Mouse (Mus musculus) leukemia stem cell, adult 10-12 weeks (primary cell): ENCODE measurements around the gene Zfp652. TPM values are rescaled to one million over a fixed set of nuclear protein-coding genes. Genes with fewer than 3 reads are reported as not detected.

Experiments
- polyA plus RNA-seq: library from polyadenylated mRNA; stranded (reverse); fragments of >175 nt; gene quantifications from 2 replicates; pipeline ENCODE4 v1.2.3, GENCODE M21; 2012; ENCODE audit warnings: low replicate concordance

Gene Zfp652
- 70.4 and 75.2 TPM in 2 replicates for polyA plus RNA-seq

GRCm38 (mm10) chr11:95712563-95713224, at the start of gene Zfp652:
Gene Zfp652, plus strand, starts transcription at chr11:95712673.

GRCm38 (mm10) chr11:95666529-95667149, 45.8 kb upstream of the Zfp652 start, which contains the start of gene Phb:
Gene Phb, plus strand, starts transcription at chr11:95666957.

GRCm38 (mm10) chr11:95723287-95723686, 10.8 kb downstream of the Zfp652 start, which contains the start of gene B130006D01Rik:
Gene B130006D01Rik, plus strand, starts transcription at chr11:95723587.

GRCm38 (mm10) chr11:95824071-95824876, 111.8 kb downstream of the Zfp652 start, which contains the start of gene Phospho1:
Gene Phospho1, plus strand, starts transcription at chr11:95824499.

GRCm38 (mm10) chr11:95837059-95837458, 124.6 kb downstream of the Zfp652 start, which contains the start of gene Gngt2:
Gene Gngt2, plus strand, starts transcription at chr11:95837216.

GRCm38 (mm10) chr11:95842074-95842681, 129.7 kb downstream of the Zfp652 start, which contains the start of gene Abi3:
Gene Abi3, minus strand, starts transcription at chr11:95842476.

Other genes starting within 250 kb of the Zfp652 start
- 0.08 TPM in 1 of 2 replicates, not detected in the other for gene Nxph3, start 198.1 kb upstream of the Zfp652 start, polyA plus RNA-seq
- gene Ngfr, start 124.9 kb upstream of the Zfp652 start, polyA plus RNA-seq = 0.24 and 1.8 TPM in 2 replicates
- gene Phb, start 45.7 kb upstream of the Zfp652 start, polyA plus RNA-seq = 11.3 and 30.4 TPM in 2 replicates
- gene B130006D01Rik, start 10.9 kb downstream of the Zfp652 start, polyA plus RNA-seq = not detected in 2 replicates
- gene Phospho1, start 111.8 kb downstream of the Zfp652 start, polyA plus RNA-seq = 113 and 134 TPM in 2 replicates
- 9.1 and 9.8 TPM in 2 replicates for gene Gngt2, start 124.5 kb downstream of the Zfp652 start, polyA plus RNA-seq
- 164 and 299 TPM in 2 replicates for gene Abi3, start 129.8 kb downstream of the Zfp652 start, polyA plus RNA-seq
- not detected in 2 replicates for gene B4galnt2, start 202.2 kb downstream of the Zfp652 start, polyA plus RNA-seq